Mouse (Mus musculus): ENCODE measurements around the gene Smpd4. TPM values are rescaled to one million over a fixed set of nuclear protein-coding genes. Genes with fewer than 3 reads are reported as not detected.

Smpd4 gene
- total RNA-seq, 2 experiments from 2014 or later: 49.9 to 51.7 TPM

DNA sequence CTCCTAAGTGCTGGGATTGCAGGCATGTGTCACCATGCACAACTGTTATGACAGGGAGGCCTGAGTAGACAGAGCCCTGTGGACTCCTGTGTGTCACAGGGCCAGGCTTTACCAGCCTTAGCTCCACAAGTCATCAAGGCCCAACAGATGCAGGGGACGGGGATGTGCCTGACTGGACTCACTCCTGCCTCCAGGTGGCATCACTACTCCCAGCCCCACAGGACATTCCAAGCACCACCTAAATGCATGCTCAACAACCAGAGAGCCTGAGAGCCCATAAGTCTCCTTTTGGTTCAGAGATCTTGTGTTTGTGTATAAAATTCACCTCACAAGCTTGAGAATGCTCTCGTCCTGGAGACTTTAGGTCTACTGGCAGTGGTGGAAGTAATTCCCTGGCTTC lies 18.5 kb downstream of the Smpd4 start:
- intact Hi-C loops (cut with DNase I): no loop called here
- no peak for DNase-seq

DNA sequence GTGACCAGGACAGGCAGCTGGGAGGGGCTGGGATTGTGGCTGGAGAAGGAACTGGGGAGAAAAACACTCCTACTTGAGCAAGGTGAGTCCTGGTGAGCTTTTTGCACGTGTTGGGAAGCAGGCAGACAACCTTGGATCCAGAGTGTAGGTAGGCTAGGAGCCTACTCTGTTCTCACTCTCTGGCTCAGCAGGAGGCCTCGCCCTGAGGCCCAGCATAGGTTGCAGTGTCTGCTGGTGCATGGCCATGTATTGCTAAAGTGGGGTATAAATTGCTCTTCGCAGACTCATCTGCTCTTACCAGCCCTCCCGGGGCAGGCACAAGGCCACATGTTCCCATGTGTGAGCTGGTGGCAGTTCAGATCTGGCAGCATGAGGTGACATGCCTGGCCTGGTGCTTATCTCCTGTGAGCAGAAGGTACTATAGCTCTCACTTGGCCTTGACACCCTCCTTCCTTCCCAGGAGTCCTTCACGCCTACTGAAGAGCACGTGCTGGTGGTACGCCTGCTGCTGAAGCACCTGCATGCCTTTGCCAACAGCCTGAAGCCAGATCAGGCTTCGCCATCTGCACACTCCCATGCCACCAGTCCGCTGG lies 19.0 kb downstream of the Smpd4 start:
- intact Hi-C loops (cut with DNase I): no loop called here
- no peak for DNase-seq

DNA sequence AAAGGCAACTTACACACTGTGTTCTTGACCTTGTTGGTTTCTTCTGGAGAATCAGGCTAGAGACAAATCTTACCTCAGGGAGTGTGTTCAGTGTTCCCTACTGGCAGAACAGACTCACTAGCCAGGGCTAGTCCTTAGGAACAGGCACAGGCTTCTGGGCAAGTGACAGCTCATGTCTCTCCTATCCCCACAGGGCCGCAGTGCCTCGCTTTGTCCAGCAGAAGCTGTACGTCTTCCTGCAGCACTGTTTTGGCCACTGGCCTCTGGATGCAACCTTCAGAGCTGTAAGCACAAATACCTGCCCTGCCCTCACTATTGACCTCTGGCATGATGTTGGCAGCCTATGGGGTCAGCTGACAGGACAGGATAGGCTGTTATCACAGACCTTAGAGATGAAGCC lies 19.9 kb downstream of the Smpd4 start:
- no peak for DNase-seq
- intact Hi-C loops (cut with DNase I): no loop called here

DNA sequence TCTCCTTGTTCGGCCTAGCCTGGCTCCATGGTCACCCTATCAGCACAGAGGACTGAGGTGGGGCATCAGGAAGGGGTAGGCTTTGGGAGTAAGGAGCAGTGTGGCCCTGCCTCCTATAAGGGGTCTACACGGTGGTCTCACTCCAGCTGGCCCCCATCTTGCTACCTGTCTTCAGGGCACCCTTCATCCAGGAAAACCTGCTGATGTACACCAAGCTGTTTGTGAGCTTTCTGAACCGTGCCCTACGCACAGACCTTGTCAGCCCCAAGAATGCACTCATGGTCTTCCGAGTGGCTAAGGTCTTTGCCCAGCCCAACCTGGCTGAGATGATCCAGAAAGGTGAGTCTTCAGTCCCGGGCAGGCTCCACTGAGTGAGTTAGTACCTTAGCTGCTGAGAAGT lies 20.8 kb downstream of the Smpd4 start:
- intact Hi-C loops (cut with DNase I): no loop called here
- DNase-seq: no peak

DNA sequence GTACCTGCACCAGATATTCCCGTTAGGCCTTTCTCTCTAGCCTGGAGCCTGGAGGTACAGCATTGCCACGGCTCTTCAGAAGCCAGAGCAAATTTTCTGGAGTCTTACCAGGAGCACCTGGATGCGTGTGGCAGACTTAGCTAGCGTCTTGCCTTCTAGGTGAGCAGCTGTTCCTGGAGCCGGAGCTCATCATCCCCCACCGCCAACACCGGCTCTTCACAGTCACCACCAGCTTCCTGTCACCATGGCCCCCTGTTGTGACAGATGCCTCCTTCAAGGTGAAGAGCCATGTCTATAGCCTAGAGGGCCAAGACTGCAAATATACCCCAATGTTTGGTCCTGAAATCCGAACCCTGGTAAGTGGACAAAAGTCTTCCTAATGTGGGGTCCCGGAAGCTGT lies 21.6 kb downstream of the Smpd4 start:
- intact Hi-C loops (cut with DNase I): no loop called here
- no peak for DNase-seq

DNA sequence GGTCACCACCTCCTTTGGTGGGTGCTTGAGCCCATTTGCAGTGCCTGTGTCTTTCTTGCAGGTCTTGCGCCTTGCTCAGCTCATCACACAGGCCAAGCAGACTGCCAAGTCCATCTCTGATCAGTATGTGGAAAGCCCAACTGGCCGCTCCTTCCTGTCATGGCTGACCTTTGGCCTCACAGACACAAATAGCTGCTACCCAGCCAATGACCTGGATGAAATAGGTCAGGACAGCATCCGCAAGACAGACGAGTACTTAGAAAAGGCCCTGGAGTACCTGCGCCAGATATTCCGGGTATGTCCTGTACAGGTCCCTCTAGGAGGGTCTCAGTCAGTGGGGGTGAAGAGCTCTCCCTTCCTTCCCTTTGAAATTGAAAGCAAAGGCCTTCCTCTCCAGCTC lies 22.1 kb downstream of the Smpd4 start:
- intact Hi-C loops (cut with DNase I): no loop called here
- DNase-seq: no peak

DNA sequence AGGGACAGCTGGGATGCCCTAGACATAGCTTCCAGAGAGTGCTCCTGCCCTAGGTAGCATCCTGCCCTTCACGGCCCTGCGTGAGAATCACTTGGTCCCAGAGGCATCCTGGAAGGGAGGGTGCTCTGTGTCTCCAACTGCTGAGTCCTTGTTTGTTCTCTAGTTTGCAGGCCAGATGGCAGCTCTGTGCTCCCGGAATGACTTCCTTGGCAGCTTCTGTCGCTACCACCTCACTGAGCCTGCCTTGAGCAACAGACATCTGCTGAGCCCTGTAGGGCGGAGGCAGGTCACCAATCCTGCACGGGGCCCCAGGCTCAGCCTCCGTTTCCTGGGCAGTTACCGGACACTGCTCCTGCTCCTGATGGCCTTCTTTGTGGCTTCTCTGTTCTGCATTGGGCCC lies 23.2 kb downstream of the Smpd4 start:
- DNase-seq: peak; percentile 59

DNA sequence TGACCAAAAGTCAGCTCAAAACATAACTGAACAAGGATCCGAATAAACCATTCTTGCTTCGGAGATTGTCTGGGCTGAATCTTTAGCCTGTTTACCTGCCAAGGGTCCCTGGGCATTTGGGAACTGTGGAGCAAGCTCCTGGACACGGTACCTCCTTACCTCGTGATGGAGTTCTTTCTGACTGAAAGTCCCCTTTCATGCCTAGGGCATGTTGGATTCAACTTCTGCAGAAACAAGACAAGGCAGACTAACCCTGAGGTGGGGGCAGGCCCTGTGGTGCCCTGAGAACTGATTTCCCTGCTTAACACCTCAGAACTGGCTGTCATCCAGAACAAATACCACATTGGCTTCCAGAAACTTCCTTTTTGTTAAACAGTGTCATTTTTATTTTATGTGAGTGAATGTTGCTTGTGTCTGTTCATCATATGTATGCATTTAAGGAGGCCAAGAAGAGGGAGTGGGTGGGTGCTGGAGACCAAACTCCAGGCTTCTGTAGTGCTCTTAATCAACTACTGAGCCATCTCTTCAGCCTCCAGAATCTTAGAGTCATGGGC lies 24.4 kb downstream of the Smpd4 start:
- intact Hi-C loops (cut with DNase I): no loop called here
- no peak for DNase-seq

More for the DNA sequence above, 23.2 kb downstream of the Smpd4 start:
- intact Hi-C loops (cut with DNase I): no loop called here

DNA sequence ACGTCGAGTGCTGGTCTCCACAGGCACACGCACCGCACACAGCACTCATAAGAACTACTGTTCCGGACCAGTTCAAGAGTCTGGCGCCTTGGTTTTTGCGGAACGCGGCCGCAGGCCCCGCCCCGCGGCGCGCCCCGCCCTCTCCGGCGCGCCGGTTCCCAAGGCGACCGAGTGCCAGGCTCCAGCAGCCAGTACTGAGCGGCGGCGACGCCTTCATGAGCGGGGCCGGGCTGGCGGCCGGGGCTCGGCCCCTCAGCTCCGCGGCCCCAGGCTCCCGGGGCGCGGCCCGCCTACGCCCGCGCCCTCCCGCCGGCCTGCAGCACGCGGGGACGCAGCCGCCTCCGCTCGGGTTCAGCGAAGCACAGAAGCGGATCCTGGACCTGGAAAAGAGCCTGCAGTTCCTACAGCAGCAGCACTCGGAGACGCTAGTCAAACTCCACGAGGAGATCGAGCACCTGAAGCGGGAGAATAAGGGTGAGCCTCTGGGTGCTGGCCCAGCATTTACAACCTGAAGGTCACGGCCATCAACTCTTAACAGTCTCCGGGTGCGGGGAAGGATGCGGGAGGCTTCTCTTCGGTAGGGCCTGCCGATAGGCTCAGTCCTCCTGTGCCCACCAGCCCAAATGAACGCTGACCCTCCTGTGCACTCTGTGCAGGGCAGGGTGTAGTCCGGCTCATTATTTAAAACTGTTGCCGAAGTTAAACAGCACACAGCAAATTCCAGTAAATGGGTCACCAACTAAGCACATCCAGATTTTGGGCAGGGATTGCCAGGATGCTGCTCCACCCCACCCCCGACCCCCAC lies 27.4 kb downstream of the Smpd4 start, which contains the start of gene Ccdc74a:
Ccdc74a (plus strand) TSS at position 161 of the 805 bp plus-strand sequence.
- intact Hi-C loops (cut with DNase I): no loop called here

DNA sequence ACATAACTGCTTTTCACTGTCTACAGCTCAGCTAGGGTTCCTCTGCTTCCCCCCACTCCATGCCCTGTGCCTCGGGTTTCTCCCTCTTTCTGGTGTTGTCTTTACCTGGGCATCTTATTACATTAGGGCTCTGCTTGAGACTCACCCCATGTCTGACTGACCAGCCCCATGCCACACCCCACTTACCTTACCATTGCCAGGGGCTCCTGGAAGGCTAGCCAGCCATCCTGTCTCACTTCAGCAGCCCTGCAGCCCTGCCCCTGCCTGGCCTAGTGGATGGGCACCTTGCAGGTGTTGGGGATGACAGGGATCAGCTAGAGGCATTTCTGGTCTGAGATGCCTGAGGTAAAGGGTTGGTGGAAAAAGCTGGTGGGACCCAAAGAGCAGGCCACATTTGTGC lies 28.0 kb downstream of the Smpd4 start:
- intact Hi-C loops (cut with DNase I): no loop called here

More for the DNA sequence above, 27.4 kb downstream of the Smpd4 start, which contains the start of gene Ccdc74a:
- peak; percentile 79 for DNase-seq

DNA sequence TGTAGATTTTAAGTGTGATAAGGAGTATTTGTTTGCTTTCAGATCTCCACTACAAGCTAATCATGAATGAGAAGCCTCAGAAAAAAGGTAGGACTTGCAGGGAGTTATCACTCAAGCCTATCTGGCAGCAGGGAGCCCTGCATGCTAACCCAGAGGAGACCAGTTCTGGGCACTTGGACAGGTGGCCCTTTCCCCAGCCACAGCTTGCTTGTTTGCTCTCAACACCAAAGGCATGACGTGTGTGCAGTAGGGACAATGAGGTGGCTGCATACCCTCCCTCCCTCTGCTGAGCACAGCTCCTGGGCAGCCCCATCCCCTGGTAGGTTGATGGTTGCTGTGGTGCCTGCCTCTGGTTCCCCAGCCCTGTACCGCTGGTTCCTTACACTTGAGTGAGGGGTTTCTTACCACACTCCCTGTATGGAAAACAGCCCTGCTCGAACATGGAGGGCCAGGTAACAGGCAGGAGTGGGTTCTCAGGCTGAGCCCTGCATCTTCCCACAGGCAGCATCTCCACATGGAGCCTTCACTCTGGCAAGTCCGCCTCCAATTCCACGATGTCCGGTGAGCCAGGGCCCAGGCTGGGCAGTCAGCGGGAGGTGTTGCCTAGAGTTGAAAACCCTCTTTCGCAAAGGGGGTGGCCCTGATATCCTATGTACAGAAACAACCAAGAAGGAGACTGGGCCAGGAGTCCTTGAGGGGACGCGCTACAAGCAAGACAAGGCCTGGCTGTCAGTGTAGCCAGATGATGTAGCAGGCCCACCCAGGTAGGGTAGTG lies 28.6 kb downstream of the Smpd4 start:
- intact Hi-C loops (cut with DNase I): no loop called here
- DNase-seq: no peak

More for the DNA sequence above, 28.0 kb downstream of the Smpd4 start:
- DNase-seq: no peak

DNA sequence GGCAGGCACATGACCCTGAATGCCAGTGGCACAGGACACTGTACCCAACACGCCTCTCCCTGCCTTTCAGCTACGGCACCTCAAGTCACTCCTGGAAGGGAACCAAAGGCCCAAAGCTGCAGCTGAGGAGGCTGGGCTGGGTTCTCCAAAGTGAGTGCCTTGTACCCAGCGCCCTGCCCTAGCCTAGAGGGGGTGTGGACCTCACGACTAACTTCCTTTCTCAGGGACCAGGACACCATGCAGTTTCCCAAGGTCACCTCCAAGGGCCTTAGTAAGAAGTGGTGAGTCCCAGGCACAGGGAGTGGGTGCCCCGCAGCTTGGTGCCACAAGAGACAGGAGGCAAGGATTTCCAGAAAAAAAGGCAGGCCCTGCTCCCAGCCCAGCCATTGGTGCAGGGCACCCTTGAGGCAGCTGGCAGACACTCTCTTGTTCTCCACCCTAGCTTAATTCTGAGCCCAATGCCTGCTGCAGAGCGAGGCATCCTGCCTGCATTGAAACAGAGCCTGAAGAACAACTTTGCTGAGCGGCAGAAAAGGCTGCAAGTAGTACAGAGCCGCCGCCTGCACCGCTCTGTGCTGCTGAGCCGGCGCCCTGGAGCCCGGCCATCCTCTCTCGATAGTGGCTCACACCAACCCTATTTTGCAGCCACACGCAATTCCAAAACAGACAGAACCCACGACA lies 30.9 kb downstream of the Smpd4 start:
- intact Hi-C loops (cut with DNase I): no loop called here
- no peak for DNase-seq

DNA sequence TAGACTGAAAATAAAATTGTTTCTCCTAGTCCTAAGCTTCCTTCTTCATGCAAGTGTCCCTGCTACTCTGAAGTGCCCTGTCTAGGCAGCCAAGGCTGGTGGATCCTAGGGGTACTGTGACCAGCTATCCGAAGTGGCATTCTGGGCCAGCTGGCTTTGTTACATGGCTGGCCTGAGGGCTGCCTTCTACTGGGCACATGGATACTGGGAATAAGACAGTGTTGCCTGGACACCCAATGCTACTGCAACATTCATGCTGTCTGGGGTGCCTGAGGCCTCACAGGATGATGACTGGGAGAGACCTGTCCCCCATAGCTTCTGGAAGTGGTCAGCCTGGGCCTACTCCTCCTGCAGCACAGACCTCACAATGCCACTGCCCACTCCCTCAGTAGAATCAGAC lies 31.6 kb downstream of the Smpd4 start:
- intact Hi-C loops (cut with DNase I): no loop called here
- no peak for DNase-seq

DNA sequence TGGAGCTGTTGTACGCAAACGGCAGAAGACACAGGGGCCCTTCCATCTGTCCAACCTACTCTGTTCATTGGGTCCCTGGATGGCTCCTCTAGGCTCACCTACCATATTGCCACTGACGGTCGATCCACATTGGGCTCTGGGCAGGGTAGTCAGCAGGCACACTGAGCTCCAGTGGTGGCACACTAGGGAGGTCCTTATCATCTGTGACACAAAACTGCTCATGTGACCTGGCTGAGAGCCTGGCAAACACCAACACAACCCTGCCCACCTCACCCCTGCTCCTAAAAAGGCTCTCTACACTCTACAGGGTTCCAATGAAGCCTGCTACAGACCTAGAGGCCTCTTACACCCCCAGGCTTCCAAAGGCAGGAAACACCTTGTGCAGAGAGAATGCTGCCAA lies 33.5 kb downstream of the Smpd4 start:
- intact Hi-C loops (cut with DNase I): no loop called here
- no peak for DNase-seq

DNA sequence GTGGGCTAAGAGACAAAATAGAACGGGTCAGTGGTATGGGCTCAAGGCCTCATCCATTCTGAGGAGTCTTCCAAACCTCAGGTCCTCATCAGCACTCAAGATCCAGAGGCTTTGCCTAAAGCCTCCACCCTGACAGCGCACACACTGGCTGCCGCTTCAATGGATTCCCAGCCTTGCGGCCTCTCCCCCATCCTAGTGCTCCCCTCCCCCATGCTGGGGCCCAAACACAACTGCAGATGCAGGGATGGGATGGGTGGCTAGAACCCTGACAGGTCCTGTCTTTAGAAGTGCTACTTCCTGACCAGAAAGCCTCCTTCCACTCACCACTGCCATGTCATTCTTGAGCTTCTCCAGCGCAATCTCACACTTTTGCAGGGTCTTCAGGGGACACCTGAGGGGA lies 34.4 kb downstream of the Smpd4 start:
- intact Hi-C loops (cut with DNase I): no loop called here
- no peak for DNase-seq

DNA sequence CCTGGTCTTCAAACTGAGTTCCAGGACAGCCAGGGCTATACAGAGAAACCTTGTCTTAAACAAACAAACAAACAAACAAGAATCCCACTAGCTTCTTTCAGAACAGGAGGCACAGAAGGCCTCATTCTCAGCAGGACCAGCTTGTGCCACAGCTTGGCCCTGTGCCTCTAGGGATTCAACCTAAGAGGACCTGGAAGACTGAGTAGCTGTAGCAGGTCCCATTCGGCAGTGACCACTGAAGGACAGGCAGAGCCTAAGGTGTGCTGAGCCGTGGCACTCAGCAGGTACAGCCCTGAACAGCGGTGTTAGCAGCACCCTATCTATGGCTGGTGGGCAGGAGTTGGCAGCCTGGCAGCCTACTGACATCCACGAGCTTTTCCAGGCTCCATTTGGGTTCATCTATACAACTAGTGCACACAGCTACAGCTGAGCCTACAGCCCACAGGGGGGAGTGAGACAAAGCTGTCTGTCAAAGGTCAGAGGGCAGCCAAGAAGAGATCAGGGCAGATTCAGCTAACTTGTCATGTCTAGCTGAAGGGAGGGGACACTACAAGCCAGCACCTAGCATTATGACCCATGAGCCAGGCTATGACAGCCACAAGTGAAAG lies 35.1 kb downstream of the Smpd4 start:
- DNase-seq: no peak
- intact Hi-C loops (cut with DNase I): no loop called here

DNA sequence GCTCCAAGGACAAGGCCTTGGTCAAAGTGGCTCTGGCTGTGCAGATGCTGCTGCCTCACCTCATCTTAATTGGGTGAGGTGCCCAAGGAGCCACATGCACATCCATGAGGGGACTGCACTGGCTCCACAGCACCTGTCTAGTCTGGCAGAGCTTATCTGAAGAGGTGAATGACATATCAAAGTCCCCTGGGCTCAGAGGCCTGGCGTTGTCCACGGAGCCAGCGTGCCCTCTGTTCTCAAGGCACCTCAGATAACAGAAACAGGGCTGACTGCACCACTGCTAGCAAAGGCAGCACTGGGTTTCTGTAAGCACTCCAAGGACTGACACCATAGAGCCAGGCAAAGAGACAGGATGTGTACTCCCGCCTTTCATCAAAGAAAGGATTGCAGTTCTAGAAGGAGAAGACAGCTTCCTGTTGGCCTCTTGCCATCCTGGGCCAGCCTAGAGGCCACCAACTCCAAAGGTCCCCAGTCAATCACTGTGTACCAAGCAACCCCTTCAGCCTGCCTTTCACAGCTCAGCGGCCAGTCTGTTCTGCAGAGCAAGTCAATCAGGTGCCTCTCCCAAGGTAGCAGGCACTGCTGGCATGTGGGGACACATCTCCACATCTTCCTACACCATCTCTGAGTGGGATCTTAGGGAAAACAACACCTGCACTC lies 37.2 kb downstream of the Smpd4 start:
- intact Hi-C loops (cut with DNase I): no loop called here
- DNase-seq: no peak

DNA sequence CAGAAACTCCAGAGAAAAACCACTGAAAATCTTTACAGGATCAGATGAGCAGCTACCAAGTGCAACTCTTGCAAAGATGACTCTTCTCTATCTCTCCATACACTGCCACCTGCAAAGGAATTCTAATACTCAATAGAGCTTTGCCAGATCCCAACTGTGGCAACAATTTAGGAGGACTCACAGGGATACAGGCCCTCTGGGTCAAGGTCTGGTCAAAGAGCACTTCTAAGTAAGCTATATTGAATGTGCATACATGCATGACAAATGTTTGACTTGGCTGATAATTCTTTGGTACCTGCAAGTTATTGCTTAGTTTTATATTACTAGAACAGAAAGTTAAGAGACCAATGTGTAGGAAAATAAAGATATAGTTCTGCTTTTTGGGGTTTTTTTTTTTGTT lies 46.4 kb downstream of the Smpd4 start:
- intact Hi-C loops (cut with DNase I): no loop called here
- DNase-seq: no peak

DNA sequence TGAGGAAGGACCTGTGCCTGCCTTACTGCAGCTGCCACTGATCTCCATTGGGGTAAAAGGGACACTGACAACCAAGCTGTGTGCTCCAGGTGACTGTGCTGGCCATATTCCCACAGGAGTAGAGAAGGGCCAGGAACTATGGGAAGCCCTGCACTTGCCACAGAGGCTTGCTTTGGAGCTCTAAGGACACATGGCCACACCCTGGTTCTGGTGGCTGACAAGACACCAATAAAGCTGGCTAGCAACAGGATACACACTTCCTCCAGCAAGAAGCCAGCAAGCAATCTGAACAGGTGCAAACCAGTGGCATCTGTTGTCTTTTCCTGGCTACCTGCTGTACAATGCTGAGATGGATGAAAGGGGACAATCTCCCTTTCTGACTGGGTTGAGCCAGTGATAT lies 50.7 kb downstream of the Smpd4 start:
- intact Hi-C loops (cut with DNase I): no loop called here
- no peak for DNase-seq
